Mouse (Mus musculus) spleen, adult 2 months (tissue): ENCODE results near the gene Clrn3.

Experiments
- CTCF ChIP-seq: fragments of 200-500 bp; IDR thresholded peaks from 2 replicates; pipeline ENCODE4 v1.5.1; 2011; ENCODE audit warnings: mild to moderate bottlenecking, inconsistent platforms; ENCODE audit not compliant: insufficient read depth, insufficient read length, insufficient replicate concordance; ENCODE audit errors: extremely low read depth
- POLR2A ChIP-seq: fragments of 200-500 bp; IDR thresholded peaks from 2 replicates; pipeline ENCODE4 v1.6.1; 2011; ENCODE audit warnings: low read depth, low read length, inconsistent platforms

DNA sequence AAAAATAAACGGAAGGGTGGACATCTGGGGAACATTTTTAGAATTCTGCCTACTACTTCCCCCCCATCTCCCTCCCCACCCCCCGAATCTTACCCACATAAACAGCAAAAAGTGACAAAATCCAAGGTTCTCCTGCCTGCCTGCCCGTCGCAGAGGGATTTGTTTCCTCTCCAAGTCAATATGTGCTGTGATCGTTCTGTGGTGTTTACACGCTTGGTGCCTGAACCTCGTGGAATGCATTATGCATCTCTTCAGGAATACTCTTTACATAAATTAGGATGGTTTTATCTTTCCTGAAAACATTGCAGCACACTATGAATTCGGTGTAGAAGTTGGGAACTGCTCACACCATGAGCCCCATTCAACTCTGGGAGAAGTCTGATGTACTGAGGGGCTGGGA, 35.6 kb upstream of the Clrn3 start:
- TF ChIP-seq POLR2A (no peak), CTCF (no peak)
